Mouse (Mus musculus) megakaryocyte, embryonic 14.5 days (primary cell): ENCODE measurements around the gene Gatm.

Source experiments
- FLI1 ChIP-seq: IDR thresholded peaks from 2 replicates; pipeline ENCODE4 v1.6.1; 2012; ENCODE audit warnings: low read length, inconsistent platforms, mixed read lengths
- GATA1 ChIP-seq: IDR thresholded peaks from 3 replicates; pipeline ENCODE4 v1.6.1; 2012; ENCODE audit warnings: mixed read lengths, low read length, inconsistent platforms, borderline replicate concordance

- no peak for TF ChIP-seq GATA1
- no peak for TF ChIP-seq FLI1
Measured at GRCm38 (mm10) chr2:122587861-122588519, 23.1 kb downstream of the Gatm start.
